16 mouse cellular contexts compared by ENCODE assay signal in genomic region chr9:60065184-60065583, GRCm38 (mm10).
"Had no signal": no experiment of that assay in that cellular context is flagged by ENCODE, and none has a peak within 500 bp of the region (broad histone marks: within the 10 kb centered on the region; RNA-seq: fewer than 3 reads in every experiment).

No protein-coding gene starts in this region.

- H3K9me3 ChIP-seq: neural tube, embryonic 13.5 days; neural tube, embryonic 15.5 days; stomach, embryonic 15.5 days had no signal

- H3K27ac ChIP-seq: neural tube, embryonic 13.5 days; neural tube, embryonic 15.5 days; stomach, embryonic 15.5 days; stomach, postnatal 0 days had no signal

- H3K27me3 ChIP-seq: neural tube, embryonic 13.5 days; neural tube, embryonic 15.5 days; stomach, embryonic 15.5 days had no signal

- H3K4me3 ChIP-seq: neural tube, embryonic 13.5 days; neural tube, embryonic 15.5 days; stomach, embryonic 15.5 days had no signal

- H3K9ac ChIP-seq: neural tube, embryonic 13.5 days; neural tube, embryonic 15.5 days; stomach, embryonic 15.5 days had no signal

- H3K4me1 ChIP-seq: neural tube, embryonic 13.5 days; neural tube, embryonic 15.5 days; stomach, embryonic 15.5 days had no signal

- H3K36me3 ChIP-seq: neural tube, embryonic 13.5 days; neural tube, embryonic 15.5 days; stomach, embryonic 15.5 days had no signal

- DNase-seq: retina, postnatal 1 day; right cerebral cortex, adult 18-20 months; right cerebral cortex, postnatal 14 days; right cerebral cortex, postnatal 25 days; right cerebral cortex, postnatal 4 days; spleen, adult 18-20 months; thymus, adult 18-20 months; thymus, adult 2 months; thymus, postnatal 14 days; thymus, postnatal 25 days; thymus, postnatal 36 days; thymus, postnatal 4 days had no signal

- H3K4me2 ChIP-seq: neural tube, embryonic 13.5 days; neural tube, embryonic 15.5 days; stomach, embryonic 15.5 days had no signal
